Mouse (Mus musculus): ENCODE results near the gene Eef1akmt3.

DNA sequence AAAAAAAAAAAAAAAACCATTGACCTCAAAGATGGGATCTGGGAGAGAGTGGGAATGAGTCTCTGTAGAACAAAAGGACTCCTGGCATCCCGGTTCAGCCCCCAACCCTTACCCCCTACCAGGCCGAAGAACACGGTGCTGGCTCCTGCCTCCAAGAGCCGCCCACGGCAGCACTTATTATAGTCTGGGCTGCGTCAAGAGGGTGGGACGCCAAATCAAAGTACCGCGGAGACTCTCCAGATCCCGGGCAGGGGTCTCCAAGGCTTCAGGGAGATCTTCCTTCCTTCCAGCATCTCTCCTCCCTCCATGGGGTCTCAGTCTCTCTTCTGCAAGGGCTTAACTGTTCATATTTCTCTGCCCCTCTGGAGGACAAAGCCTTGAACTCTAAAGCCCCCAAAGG lies 36.2 kb upstream of the Eef1akmt3 start:
- TF ChIP-seq MAFK (IDR thresholded peaks at IDR 0.05; ENCODE audit: insufficient read depth, low read depth, low read length) (no peak), ZNF384 (IDR thresholded peaks at IDR 0.05; ENCODE audit: low read depth, low read length) (no peak)

All from ES-E14 (cell line).